32 mouse cellular contexts compared by ENCODE assay signal in the genomic region with DNA sequence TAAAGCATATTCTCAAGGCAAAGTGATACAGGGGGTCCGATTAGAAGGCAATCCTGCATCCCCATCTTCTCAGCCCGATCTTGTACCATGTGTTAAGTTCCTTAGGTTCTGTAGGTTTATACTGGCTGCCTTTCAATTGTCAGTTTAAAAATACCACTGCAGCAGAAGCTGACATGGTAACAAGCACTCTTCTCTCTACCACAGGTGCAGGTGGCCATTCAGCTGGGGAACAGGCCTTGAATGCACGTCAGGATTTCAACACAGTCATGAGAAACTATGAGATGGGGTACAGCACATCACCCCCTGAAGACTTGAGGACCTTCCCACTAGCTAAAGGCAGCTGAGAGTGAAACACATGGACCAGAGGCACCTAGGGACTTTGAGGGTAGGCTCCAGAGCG.
"Had no signal": no experiment of that assay in that cellular context is flagged by ENCODE, and none has a peak within 500 bp of the region (broad histone marks: within the 10 kb centered on the region; RNA-seq: fewer than 3 reads in every experiment).

No protein-coding gene starts in this region.

- ATAC-seq: liver, embryonic 12.5 days; liver, postnatal 0 days; lung, postnatal 0 days; midbrain, embryonic 13.5 days; midbrain, embryonic 15.5 days; midbrain, embryonic 16.5 days had no signal

- H3K4me3 ChIP-seq: limb, embryonic 10.5 days; limb, embryonic 12.5 days; limb, embryonic 13.5 days; limb, embryonic 15.5 days; liver, embryonic 12.5 days; liver, embryonic 13.5 days; liver, embryonic 15.5 days; lung, embryonic 15.5 days; megakaryocyte, embryonic 14.5 days; midbrain, embryonic 10.5 days; midbrain, embryonic 12.5 days; midbrain, embryonic 13.5 days; midbrain, embryonic 15.5 days; myocyte; neural tube, embryonic 12.5 days had no signal

- H3K4me2 ChIP-seq: limb, embryonic 12.5 days; limb, embryonic 13.5 days; limb, embryonic 15.5 days; liver, embryonic 11.5 days; liver, embryonic 12.5 days; liver, embryonic 13.5 days; liver, embryonic 15.5 days; lung, embryonic 14.5 days; lung, embryonic 15.5 days; midbrain, embryonic 11.5 days; midbrain, embryonic 12.5 days; midbrain, embryonic 13.5 days; midbrain, embryonic 15.5 days; neural tube, embryonic 12.5 days had no signal

- H3K27me3 ChIP-seq: limb, embryonic 12.5 days; limb, embryonic 13.5 days; limb, embryonic 15.5 days; liver, embryonic 12.5 days; liver, embryonic 13.5 days; liver, embryonic 15.5 days; lung, embryonic 15.5 days; megakaryocyte, embryonic 14.5 days; midbrain, embryonic 12.5 days; midbrain, embryonic 13.5 days; midbrain, embryonic 15.5 days; neural tube, embryonic 12.5 days had no signal

- H3K4me1 ChIP-seq: limb, embryonic 10.5 days; limb, embryonic 12.5 days; limb, embryonic 13.5 days; limb, embryonic 15.5 days; lung, embryonic 15.5 days; midbrain, embryonic 10.5 days; midbrain, embryonic 12.5 days; midbrain, embryonic 13.5 days; midbrain, embryonic 15.5 days; neural tube, embryonic 12.5 days had no signal

- H3K9me3 ChIP-seq: limb, embryonic 10.5 days; limb, embryonic 12.5 days; limb, embryonic 13.5 days; limb, embryonic 15.5 days; liver, embryonic 12.5 days; liver, embryonic 13.5 days; liver, embryonic 15.5 days; lung, embryonic 15.5 days; megakaryocyte, embryonic 14.5 days; midbrain, embryonic 10.5 days; midbrain, embryonic 12.5 days; midbrain, embryonic 13.5 days; midbrain, embryonic 15.5 days; neural tube, embryonic 12.5 days had no signal

- DNase-seq: left cerebral cortex, postnatal 4 days; liver; liver, embryonic 13.5 days; liver, postnatal 0 days; lung, adult 18-20 months; lung, adult 2 months; lung, embryonic 14.5 days; lung, postnatal 10 days; lung, postnatal 14 days; lung, postnatal 36 days; lung, postnatal 4 days; midbrain, embryonic 14.5 days had no signal

- H3K9ac ChIP-seq: limb, embryonic 12.5 days; limb, embryonic 13.5 days; limb, embryonic 15.5 days; liver, embryonic 12.5 days; liver, embryonic 13.5 days; liver, embryonic 14.5 days; liver, embryonic 15.5 days; liver, postnatal 0 days; lung, embryonic 14.5 days; lung, embryonic 15.5 days; midbrain, embryonic 12.5 days; midbrain, embryonic 13.5 days; midbrain, embryonic 15.5 days; neural tube, embryonic 12.5 days had no signal

- H3K27ac ChIP-seq: limb, embryonic 10.5 days; limb, embryonic 12.5 days; limb, embryonic 13.5 days; limb, embryonic 15.5 days; liver, embryonic 12.5 days; liver, embryonic 13.5 days; liver, embryonic 14.5 days; liver, embryonic 15.5 days; lung, embryonic 15.5 days; macrophage; midbrain, embryonic 10.5 days; midbrain, embryonic 12.5 days; midbrain, embryonic 13.5 days; midbrain, embryonic 15.5 days; neural tube, embryonic 12.5 days had no signal
